In genomic region chr11:45929541-45929940, GRCm38 (mm10) we compare ENCODE assay signal across 22 mouse cellular contexts. TPM values are rescaled to one million over a fixed set of nuclear protein-coding genes. Genes with fewer than 3 reads are reported as not detected.
DNase-seq lines count a peak whose midpoint lies in the region.
"Had no signal": no experiment of that assay in that cellular context is flagged by ENCODE, and none has a peak within 500 bp of the region (broad histone marks: within the 10 kb centered on the region; RNA-seq: fewer than 3 reads in every experiment).

No protein-coding gene starts in this region.

- DNase-seq in adrenal gland, adult 2 months: peak; percentile 69
- no peak for DNase-seq in adrenal gland, postnatal 4 days (ENCODE audit: low spot score in 2 of 2)
- peak; percentile 25 for DNase-seq in adrenal gland, postnatal 10 days
- peak; percentile 13 to 63 for DNase-seq in adrenal gland, postnatal 36 days
- no peak for DNase-seq in frontal cortex, postnatal 10 days (ENCODE audit: low spot score in 2 of 2)
- DNase-seq: B cell, adult 2 months; cerebellum, adult 11 months; cerebellum, adult 18-20 months; cerebellum, adult 8-10 months; cerebellum, adult 9-11 months; cerebellum, postnatal 14 days; cerebellum, postnatal 36 days; embryo, embryonic 11 days had no signal

RNA-seq across cellular contexts. Expression of gene Lsm11, which starts 15.2 kb away (rescaled TPM):
- total RNA-seq in adrenal gland, adult 2 months (2021): 10 to 100 TPM in 1 of 2 experiments, 1 to 10 TPM in 1; 7.0 to 19.1 TPM
- 4.8 and 6.9 TPM in 2 replicates for polyA plus RNA-seq in adrenal gland, adult 2 months (2012; rRNA removed)
- 10 to 100 TPM; 10.0 to 12.4 TPM for total RNA-seq in adrenal gland, postnatal 4 days (2021)
- total RNA-seq in adrenal gland, postnatal 10 days (2021): 1 to 10 TPM; 7.8 to 9.9 TPM
- 10 to 100 TPM; 12.8 to 16.7 TPM for total RNA-seq in adrenal gland, postnatal 36 days (2021)

RNA-seq across cellular contexts. Expression of gene Thg1l, which starts 25.8 kb away (rescaled TPM):
- total RNA-seq in adrenal gland, adult 2 months (2021): 10 to 100 TPM; 16.9 to 17.8 TPM
- polyA plus RNA-seq in adrenal gland, adult 2 months (2012; rRNA removed): 3.4 and 4.6 TPM in 2 replicates
- 10 to 100 TPM; 21.2 to 21.3 TPM for total RNA-seq in adrenal gland, postnatal 4 days (2021)
- 10 to 100 TPM; 16.6 to 19.4 TPM for total RNA-seq in adrenal gland, postnatal 10 days (2021)
- 10 to 100 TPM; 14.6 to 18.2 TPM for total RNA-seq in adrenal gland, postnatal 36 days (2021)

RNA-seq across cellular contexts. Expression of gene Sox30, which starts 50.6 kb away (rescaled TPM):
- under 1 TPM; 0.14 to 0.28 TPM for total RNA-seq in adrenal gland, adult 2 months (2021)
- polyA plus RNA-seq in adrenal gland, adult 2 months (2012; rRNA removed): 0.21 and 0.25 TPM in 2 replicates
- total RNA-seq in adrenal gland, postnatal 4 days (2021): under 1 TPM; 0.34 to 0.67 TPM
- total RNA-seq in adrenal gland, postnatal 10 days (2021): under 1 TPM; 0.24 to 0.36 TPM
- total RNA-seq in adrenal gland, postnatal 36 days (2021): under 1 TPM in 1 of 2 experiments, not detected in 1; 0.36 TPM
- total RNA-seq: CH12.LX; common myeloid progenitor, adult 5-6 weeks had no signal
- polyA plus RNA-seq: activated CD4-positive, CD25-positive, alpha-beta regulatory T cell, adult 4 months; CD4-positive, CD25-positive, alpha-beta regulatory T cell, adult 4 months; erythroblast, embryonic 14.5 days; forebrain, embryonic 10.5 days; forebrain, embryonic 16.5 days; G1E; Patski had no signal

Comparison
In these comparisons a context has a peak if more than half of its experiments do, and no peak if none do; other contexts are left out.
1. DNase-seq: peak in adrenal gland, adult 2 months (single experiment), adrenal gland, postnatal 10 days (single experiment) and adrenal gland, postnatal 36 days (2 of 2); none in adrenal gland, postnatal 4 days (0 of 2) and frontal cortex, postnatal 10 days (0 of 2).